Mouse (Mus musculus) common myeloid progenitor, adult 5-6 weeks (primary cell): Measurements from ENCODE around the gene Pappa. TPM values are rescaled to one million over a fixed set of nuclear protein-coding genes. Genes with fewer than 3 reads are reported as not detected.
A peak's percentile ranks its signal among the peaks of the same experiment; 100 is the strongest.

Source experiments
- ATAC-seq: replicated peaks from 2 replicates; pipeline ENCODE4 v1.8.0; 2016; ENCODE audit warnings: low read depth, mild to moderate bottlenecking, moderate TSS enrichment, inconsistent platforms; ENCODE audit not compliant: poor library complexity, severe bottlenecking
- total RNA-seq: library from RNA; stranded (forward); fragments of 200-1000, 187-1606 nt; gene quantifications from 2 replicates; pipeline ENCODE4 v1.2.3, GENCODE M21; 2017

The Pappa gene
- total RNA-seq, 1 experiment from 2014 or later = not detected

DNA sequence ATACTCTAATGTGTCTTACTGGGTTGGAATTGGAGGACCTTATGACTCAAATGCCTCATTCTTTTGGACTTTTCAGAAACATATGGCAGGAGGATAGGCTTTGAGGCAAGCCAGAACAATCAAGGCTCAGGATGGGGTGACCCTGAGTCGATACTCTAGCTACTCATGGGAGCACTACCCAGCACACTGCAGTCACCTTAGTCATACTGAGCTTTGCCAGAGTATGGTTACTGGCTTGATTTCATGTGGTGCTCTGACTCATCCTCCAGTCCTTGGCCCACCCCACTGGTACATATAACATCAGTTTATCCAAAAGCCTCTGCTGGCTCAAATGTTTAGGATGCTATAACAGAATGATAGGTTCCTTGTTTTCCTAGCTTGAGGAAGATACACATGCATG, 130.1 kb downstream of the Pappa start:
- ATAC-seq = no peak

DNA sequence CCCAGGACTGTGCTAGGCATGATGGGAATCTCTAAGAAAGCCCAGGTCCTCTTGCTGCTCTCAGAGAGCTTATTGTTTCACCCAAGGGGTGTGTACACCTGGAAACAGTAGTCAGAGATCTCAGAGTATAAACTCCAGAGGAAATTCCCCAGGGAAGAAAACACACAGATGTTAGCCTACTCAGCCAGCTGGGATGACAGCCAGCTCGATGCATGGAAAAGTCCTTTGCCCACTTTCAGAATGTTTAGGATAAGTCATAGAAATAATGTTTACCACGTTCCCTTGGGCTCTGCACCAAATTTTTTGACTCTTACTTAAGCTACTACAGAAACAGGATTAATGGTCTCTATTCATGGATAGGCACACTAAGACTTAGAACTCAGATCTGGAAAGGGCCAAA, 143.1 kb downstream of the Pappa start:
- ATAC-seq = no peak

DNA sequence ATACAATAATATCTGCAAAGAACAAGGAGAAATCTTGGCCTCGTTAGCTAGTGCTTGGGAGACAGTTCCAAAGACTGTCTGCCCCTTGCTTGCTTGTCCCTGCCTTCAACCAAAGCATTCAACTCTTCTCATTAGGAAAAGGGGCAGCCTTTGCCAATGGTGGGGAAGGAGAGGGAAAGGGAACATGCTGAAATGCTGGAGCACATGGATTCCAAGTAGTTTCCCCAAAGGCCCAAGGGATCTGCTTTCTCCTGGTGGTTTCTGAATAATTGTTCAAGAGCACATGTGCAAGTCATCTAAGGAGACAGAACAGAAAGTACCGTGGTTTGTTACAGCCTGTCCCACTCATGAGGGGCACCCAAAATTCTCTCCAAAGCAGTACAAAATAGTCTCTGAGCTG, 146.0 kb downstream of the Pappa start:
- ATAC-seq = no peak

GRCm38 (mm10) chr4:65272295-65272694, 148.3 kb downstream of the Pappa start:
- ATAC-seq = no peak

DNA sequence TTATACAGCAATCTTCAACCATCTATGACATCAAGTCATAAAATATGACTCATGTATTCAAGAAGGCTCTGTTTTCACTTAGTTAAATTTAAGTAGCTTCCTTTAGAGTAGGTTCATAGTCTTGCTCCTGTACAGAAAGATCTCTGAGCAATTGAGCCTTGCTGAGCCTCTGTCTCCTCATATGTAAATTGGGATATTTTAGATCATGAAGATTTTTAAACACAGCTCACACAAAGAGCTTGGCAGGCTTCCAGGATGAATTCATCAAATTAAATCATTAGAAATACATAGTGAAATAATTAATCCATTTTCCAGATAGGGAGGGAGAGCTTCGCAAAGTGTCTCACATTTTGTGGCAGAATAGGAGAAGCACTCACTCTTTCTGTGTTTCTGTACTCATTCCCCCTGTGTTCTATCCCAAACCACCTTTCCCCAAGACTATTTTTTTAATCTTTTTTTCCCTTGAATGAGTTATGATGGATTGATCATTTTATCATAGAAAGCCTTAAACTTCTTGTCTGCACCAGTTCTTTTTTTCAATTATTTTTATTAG, 149.4 kb downstream of the Pappa start:
- ATAC-seq = no peak

GRCm38 (mm10) chr4:65278451-65279271, 154.7 kb downstream of the Pappa start:
- no peak for ATAC-seq

GRCm38 (mm10) chr4:65279272-65279653, 155.3 kb downstream of the Pappa start:
- ATAC-seq = no peak

- ATAC-seq = peak; percentile 90
Measured at GRCm38 (mm10) chr4:65279979-65280677, 156.2 kb downstream of the Pappa start.

DNA sequence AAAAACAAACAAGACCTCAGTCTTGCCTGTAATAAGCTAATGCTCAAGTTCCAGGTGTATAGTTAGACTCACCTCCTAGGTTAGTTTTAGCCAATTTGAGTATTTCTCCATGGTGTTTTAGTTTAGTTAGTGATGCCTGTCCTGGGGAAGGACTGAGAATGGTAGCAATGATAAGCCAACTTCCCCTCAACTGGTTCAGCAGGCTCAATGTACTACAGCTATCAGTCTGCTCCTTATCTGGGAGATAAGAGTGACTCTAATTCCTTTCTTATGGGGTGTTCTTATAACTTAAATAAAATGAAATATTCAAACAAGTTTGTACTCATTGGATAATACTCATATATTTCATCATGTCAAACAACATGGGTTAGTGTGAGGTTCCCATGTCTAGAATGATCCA, 156.9 kb downstream of the Pappa start:
- ATAC-seq = no peak

DNA sequence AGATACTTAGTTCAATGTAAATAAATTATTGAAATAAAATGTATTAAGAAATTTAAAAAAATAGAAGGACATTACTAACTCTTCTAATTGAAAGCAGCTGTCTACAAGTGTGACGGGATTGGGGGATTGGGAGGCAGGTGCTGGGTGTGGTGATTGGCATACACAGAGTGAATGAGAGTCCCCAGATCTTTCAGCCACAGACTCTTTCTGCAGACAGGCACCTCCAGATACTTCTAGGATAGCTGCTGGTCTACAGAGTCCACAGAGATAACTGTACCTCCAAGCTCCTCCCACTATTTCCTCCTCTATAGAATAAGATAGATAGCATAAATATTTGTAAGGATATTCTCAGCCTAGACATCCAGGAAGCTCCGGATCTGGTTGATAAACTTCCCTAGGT, 159.6 kb downstream of the Pappa start:
- no peak for ATAC-seq

- peak; percentile 40 for ATAC-seq
Measured at GRCm38 (mm10) chr4:65285165-65285564, 161.2 kb downstream of the Pappa start.

- no peak for ATAC-seq
Measured at GRCm38 (mm10) chr4:65289247-65289646, 165.3 kb downstream of the Pappa start.

DNA sequence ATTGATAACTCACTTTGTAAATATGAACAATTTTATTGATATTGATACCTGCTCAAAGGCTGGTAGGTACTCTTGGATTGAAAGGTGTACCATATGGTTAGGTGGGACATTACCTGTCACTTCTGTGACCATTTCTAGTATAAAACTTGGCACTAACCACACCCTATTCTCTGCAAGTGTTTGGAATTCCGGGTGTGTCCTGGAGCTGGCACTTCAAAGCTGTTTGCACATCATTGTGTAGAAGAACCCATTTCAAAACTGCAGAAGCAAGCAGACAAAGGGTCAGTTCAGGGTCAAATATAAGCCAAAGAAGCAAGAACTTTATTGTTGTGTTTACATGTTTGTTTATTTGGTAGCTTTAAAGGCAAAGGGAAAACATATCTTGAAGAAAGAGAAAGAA, 171.8 kb downstream of the Pappa start:
- ATAC-seq = no peak

DNA sequence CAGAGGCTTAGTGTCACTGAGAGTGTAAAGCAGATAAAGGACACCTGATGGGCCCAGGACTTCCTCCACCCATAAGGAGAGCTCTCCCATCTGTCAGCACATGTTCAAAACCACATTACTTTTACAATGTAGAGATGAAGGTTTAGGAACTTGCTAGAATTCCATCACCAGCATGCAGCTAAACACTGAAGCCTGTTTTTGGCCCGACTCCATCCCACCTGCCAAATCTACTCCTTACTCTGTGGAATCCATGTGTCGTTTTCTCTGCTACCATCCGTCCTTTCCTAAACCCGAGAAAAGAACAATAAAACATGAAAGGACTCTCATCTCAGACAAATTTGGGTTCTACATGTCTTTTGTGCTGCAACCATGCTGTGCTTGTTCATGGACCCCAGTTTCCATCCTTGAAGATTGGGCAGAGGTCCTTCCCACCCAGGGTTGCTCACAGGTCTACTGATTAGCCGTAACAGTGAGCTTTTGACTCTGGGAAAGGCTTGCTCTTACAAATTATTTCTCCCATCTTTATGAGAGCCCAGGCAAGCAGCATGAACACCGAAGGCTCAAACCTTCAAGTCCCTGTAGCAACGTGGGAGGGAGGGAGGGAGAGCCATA, 172.5 kb downstream of the Pappa start:
- ATAC-seq = no peak

- ATAC-seq = no peak
Measured at GRCm38 (mm10) chr4:65296968-65297499, 173.1 kb downstream of the Pappa start.

DNA sequence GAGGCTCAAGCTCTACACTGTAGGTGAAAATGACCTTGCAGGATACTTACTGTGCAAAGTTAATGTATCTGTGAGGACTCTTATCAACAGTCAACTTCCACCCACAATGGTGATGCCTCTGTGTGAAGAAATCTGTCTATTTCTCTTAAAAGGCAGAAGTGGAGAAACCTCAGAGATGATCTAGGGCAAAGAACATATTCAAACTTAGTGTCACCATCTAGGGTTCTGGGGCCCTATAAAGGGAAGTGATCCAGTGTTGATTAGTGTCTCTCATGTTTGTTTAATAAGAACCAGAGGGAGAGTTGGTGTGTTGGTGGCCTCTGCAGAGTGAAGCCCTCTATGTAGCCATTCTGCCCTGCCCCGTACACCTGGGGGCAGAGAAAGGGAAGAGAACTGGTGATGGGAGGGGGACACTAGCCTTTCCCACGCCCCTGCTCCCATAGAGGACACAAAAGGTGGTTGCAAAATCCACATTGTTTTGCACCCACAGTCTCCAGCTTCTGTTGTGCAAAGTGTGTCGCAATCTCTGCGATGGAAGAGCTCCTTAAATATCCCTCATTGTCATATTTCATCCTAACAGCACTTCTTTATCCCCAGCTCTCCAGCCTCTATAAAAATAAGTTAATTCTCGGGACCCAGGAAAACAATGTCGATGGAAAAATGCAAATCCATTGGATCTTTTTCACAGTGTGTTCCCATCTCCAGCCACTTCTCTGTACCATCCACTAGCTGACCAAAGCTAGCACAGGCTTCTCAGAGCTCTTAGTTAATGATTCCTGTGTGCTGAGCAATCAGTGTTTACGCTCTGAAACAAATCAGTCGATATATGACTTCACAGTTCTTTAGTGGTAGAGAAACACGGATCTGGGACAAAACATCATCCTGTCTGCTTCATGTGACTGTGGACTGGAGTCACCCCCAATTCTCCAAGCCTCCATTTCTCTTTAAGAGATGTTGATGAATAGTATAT, 174.5 kb downstream of the Pappa start:
- no peak for ATAC-seq

GRCm38 (mm10) chr4:65299365-65299764, 175.4 kb downstream of the Pappa start:
- ATAC-seq = no peak

GRCm38 (mm10) chr4:65300431-65300830, 176.5 kb downstream of the Pappa start:
- ATAC-seq = no peak

DNA sequence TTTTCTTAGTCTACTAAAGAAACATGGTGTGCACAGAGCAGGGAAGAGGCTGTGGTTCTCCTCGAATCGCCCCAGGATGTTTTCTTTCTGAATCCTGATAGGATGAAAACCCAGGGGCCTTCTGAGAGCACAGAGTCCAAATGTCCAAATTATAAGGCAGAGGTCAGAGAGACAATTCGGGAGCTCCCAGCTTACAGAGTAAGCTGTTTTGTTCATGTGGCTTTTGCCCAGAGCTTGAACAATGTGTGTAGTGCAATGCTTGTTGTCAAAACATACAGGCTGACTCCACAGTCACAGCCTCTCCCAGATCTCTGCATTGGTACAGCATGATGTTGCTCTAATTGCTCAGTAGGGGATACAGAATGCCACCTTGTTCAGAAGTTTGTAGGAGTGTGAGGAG, 178.7 kb downstream of the Pappa start:
- ATAC-seq = no peak
